Mouse (Mus musculus): ENCODE measurements around the gene Cntf. TPM values are rescaled to one million over a fixed set of nuclear protein-coding genes. Genes with fewer than 3 reads are reported as not detected.

The Cntf gene
- polyA plus RNA-seq, 1 experiment from 2014 or later = 1.2 TPM

Other genes with a start within 250 kb of the Cntf start
- 20.5 and 21.1 TPM in 2 replicates for gene Fam111a, start 219.9 kb downstream of the Cntf start, polyA plus RNA-seq (2015; fragmentation: Nextera tagmentation; extraction: Ambion mirVana)
- gene Gm4952, start 165.7 kb downstream of the Cntf start, polyA plus RNA-seq (2015; fragmentation: Nextera tagmentation; extraction: Ambion mirVana) = 0.32 and 0.43 TPM in 2 replicates
- not detected in 2 replicates for gene Glyat, start 132.3 kb downstream of the Cntf start, polyA plus RNA-seq (2015; fragmentation: Nextera tagmentation; extraction: Ambion mirVana)
- not detected in 2 replicates for gene Olfr1442, start 95.2 kb downstream of the Cntf start, polyA plus RNA-seq (2015; fragmentation: Nextera tagmentation; extraction: Ambion mirVana)
- not detected in 2 replicates for gene Olfr1443, start 87.5 kb downstream of the Cntf start, polyA plus RNA-seq (2015; fragmentation: Nextera tagmentation; extraction: Ambion mirVana)
- 0.43 and 0.82 TPM in 2 replicates for gene Keg1, start 69.8 kb downstream of the Cntf start, polyA plus RNA-seq (2015; fragmentation: Nextera tagmentation; extraction: Ambion mirVana)
- gene Zfp91, start 30.5 kb upstream of the Cntf start, polyA plus RNA-seq (2015; fragmentation: Nextera tagmentation; extraction: Ambion mirVana) = 13.9 and 14.5 TPM in 2 replicates
- 2.5 and 2.6 TPM in 2 replicates for gene Lpxn, start 30.6 kb upstream of the Cntf start, polyA plus RNA-seq (2015; fragmentation: Nextera tagmentation; extraction: Ambion mirVana)
- gene Gm5244, start 81.0 kb upstream of the Cntf start, polyA plus RNA-seq (2015; fragmentation: Nextera tagmentation; extraction: Ambion mirVana) = not detected in 2 replicates
- not detected in 2 replicates for gene Olfr1444, start 91.7 kb upstream of the Cntf start, polyA plus RNA-seq (2015; fragmentation: Nextera tagmentation; extraction: Ambion mirVana)
- not detected in 2 replicates for gene Olfr1445, start 118.2 kb upstream of the Cntf start, polyA plus RNA-seq (2015; fragmentation: Nextera tagmentation; extraction: Ambion mirVana)
- gene Olfr1446, start 127.9 kb upstream of the Cntf start, polyA plus RNA-seq (2015; fragmentation: Nextera tagmentation; extraction: Ambion mirVana) = not detected in 2 replicates
- gene Olfr1447, start 138.1 kb upstream of the Cntf start, polyA plus RNA-seq (2015; fragmentation: Nextera tagmentation; extraction: Ambion mirVana) = not detected in 2 replicates
- not detected in 2 replicates for gene Olfr1448, start 158.8 kb upstream of the Cntf start, polyA plus RNA-seq (2015; fragmentation: Nextera tagmentation; extraction: Ambion mirVana)
- not detected in 2 replicates for gene Olfr1449, start 165.2 kb upstream of the Cntf start, polyA plus RNA-seq (2015; fragmentation: Nextera tagmentation; extraction: Ambion mirVana)
- not detected in 2 replicates for gene Olfr1450, start 184.6 kb upstream of the Cntf start, polyA plus RNA-seq (2015; fragmentation: Nextera tagmentation; extraction: Ambion mirVana)
- not detected in 2 replicates for gene Olfr1451, start 229.4 kb upstream of the Cntf start, polyA plus RNA-seq (2015; fragmentation: Nextera tagmentation; extraction: Ambion mirVana)

All from stomach, embryonic 15.5 days (tissue).